Mouse (Mus musculus): ENCODE data around the gene Col26a1.

DNA sequence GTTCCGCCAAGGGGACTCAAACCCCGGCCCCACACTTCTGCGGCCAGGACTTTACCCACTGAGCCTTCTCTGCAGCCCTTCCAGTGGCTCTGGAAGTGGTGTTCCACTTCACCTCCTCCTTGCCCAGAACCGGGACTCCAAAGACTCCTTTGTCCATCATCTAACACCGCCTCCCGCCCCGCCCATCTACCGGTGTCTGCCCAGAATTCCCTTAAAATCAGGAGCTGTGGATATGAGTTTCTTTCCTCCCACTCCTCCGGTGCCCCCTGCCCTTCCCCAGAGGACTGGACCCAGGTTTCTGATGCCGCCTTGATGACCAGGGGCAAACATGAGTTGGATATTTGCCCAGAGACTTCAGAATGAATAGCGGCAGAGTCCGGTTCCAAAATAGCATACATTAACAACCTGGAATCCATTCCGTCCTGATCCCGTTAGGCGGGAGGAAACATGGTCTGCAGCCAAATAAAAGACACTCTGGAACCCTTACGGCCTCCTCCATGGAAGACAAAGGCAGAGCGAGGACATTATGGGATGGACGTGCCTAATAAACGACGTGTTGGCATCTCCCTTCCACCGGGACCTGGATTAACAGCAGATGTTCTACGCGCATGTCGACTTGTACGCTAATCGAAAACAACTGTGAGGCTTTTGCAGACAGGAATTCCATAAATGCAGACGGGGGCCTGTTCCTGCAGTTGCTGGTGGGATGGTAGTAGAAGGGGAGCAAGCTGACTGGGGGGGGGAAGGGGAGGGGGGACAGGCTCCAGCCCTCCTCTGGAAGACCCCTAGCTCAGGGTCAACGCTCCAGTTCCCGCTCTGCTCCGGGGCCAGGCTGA lies 72.3 kb downstream of the Col26a1 start:
- TF ChIP-seq CHD2 (IDR thresholded peaks at IDR 0.05; ENCODE audit: low read depth, low read length) (no peak), ZC3H11A (IDR thresholded peaks at IDR 0.05; ENCODE audit: borderline replicate concordance, low read depth, low read length) (no peak), ZNF384 (IDR thresholded peaks at IDR 0.05; ENCODE audit: low read depth, low read length) (no peak)

Measured in ES-E14 (cell line).